Mouse (Mus musculus): ENCODE measurements around the gene Tmem208. TPM values are rescaled to one million over a fixed set of nuclear protein-coding genes. Genes with fewer than 3 reads are reported as not detected.
A peak's percentile ranks its signal among the peaks of the same experiment; 100 is the strongest.

The Tmem208 gene
- 121 TPM in 2 replicates for polyA plus RNA-seq (2015; fragmentation: Nextera tagmentation; extraction: Ambion mirVana)

DNA sequence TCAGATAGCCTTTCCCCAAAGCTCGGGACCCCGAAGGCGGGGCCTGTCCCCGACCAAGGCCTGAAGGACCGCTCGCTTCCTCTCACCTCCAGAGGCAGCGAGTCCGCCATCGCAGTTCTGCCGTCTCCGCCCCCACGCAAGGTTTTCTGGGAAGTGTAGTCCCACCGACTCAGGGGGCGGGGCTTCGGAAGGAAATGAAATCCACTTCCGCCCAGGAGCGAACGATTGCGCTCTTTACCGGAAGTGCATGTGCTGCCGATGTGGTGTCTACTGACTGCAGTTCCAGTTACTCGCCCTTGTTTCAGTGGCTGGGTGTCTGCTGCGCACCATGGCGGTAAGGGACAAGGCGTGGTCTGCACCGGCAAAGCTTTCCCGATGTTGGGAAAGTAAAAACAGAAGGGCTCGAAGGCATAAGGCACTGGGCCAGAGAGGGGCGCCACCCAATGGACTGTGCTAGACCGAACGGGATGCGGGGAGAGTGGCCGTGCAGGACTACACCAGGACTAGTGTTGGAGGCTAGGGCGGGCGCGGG is at the start of gene Tmem208, which contains the start of gene Lrrc29:
TSS of gene Tmem208 (plus strand) at position 214 of the 532 bp plus-strand sequence.
TSS of gene Lrrc29 (minus strand) at position 138 of the 532 bp plus-strand sequence.
- no peaks in the 10 kb centered on the region for H3K9me3 ChIP-seq
- peaks cover 52% of the 10 kb centered on the region for H3K36me3 ChIP-seq
- peak within 1 kb of the TSS; percentile 71 for H3K4me2 ChIP-seq
- H3K27me3 ChIP-seq: no peaks in the 10 kb centered on the region
- H3K4me3 ChIP-seq: peak within 1 kb of the TSS; percentile 84
- H3K4me1 ChIP-seq: peaks cover 19% of the 10 kb centered on the region
- WGBS: under 1% methylated on average over 36 of the region's 36 CpGs
- H3K9ac ChIP-seq: peak within 1 kb of the TSS; percentile 89
- ATAC-seq (ENCODE audit: insufficient number of reproducible peaks, insufficient read depth, low FRiP score, low TSS enrichment, low read depth): peak; percentile 86
- peak within 1 kb of the TSS; percentile 89 for H3K27ac ChIP-seq

DNA sequence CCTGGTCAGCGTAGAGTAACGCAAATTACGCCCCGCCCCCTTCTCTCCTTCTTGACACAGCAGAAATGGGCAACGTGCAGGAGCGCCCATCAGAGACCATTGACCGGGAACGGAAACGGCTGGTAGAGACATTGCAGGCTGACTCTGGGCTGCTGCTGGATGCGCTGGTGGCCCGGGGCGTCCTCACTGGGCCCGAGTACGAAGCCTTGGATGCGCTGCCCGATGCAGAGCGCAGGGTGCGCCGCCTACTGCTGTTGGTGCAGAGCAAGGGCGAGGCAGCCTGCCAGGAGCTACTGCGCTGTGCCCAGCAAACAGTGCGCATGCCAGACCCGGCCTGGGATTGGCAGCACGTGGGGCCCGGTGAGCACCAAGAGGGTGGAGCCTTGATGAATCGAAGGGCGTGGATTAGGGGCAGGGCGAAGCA is 47.2 kb upstream of the Tmem208 start:
- no peaks in the 10 kb centered on the region for H3K9me3 ChIP-seq

DNA sequence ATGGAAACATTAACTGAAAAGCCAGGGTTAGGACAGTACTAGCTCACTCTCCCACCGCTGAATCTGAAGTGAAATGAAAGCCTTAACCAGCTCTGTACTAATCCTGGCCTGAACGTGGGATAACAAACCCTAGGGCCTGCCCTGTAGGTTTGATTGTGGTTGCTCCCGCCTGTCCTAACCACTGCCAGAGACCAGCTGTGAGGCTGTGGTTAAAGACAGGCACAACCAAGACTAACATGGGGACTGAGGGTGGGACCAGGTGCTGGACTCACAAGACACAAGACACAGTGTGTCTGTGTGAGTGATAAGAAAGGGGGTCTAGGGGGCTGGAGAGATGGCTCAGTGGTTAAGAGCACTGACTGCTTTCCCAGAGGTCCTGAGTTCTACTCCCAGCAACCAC is 45.6 kb upstream of the Tmem208 start:
- H3K4me3 ChIP-seq: no peak overlapping the region
- peaks cover 58% of the 10 kb centered on the region for H3K27me3 ChIP-seq
- 57% methylated on average over 3 of the region's 3 CpGs for WGBS
- H3K36me3 ChIP-seq: peaks cover 43% of the 10 kb centered on the region
- ATAC-seq (ENCODE audit: insufficient number of reproducible peaks, insufficient read depth, low FRiP score, low TSS enrichment, low read depth): no peak
- no peak overlapping the region for H3K27ac ChIP-seq
- H3K4me2 ChIP-seq: no peak overlapping the region
- peaks cover 23% of the 10 kb centered on the region for H3K4me1 ChIP-seq
- H3K9ac ChIP-seq: no peak overlapping the region
- no peaks in the 10 kb centered on the region for H3K9me3 ChIP-seq

More for the DNA sequence above, 47.2 kb upstream of the Tmem208 start:
- peak; percentile 62; the same call in 1 of the 2 replicates for ATAC-seq (ENCODE audit: insufficient number of reproducible peaks, insufficient read depth, low FRiP score, low TSS enrichment, low read depth)
- Histone ChIP-seq H3K4me3 (peak overlapping the region; percentile 29), H3K9ac (peak overlapping the region; percentile 52; the same call in 1 of the 2 replicates), H3K27me3 (peaks cover 75% of the 10 kb centered on the region), H3K4me1 (peaks cover 27% of the 10 kb centered on the region), H3K27ac (no peak overlapping the region), H3K4me2 (peak overlapping the region; percentile 58), H3K36me3 (peaks cover 33% of the 10 kb centered on the region)
- WGBS: 3% methylated on average over 28 of the region's 28 CpGs

DNA sequence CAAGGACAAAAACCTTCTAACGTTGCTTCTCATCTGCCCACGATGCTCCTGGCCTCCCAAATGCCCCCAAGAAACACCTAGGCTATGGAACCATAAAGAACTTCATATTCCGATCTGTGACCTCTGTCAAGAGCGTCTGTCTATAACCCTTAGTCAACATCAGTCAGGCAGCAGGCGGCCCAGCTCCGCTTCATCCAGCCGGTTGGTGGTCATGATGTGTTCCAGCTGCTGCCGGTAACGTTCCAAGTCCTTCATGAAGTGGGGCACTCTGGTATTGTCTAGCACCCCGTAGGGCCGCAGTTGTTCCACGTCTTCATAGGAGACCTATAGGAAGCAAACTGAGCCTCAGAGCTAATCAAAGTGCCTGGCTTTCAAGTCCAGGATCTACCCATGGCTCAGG is 44.3 kb upstream of the Tmem208 start:
- Histone ChIP-seq H3K27me3 (peaks cover 46% of the 10 kb centered on the region), H3K9me3 (no peaks in the 10 kb centered on the region), H3K27ac (no peak overlapping the region), H3K36me3 (peaks cover 45% of the 10 kb centered on the region), H3K4me1 (peaks cover 15% of the 10 kb centered on the region), H3K4me2 (no peak overlapping the region), H3K9ac (no peak overlapping the region), H3K4me3 (no peak overlapping the region)
- WGBS: 87% methylated on average over 12 of the region's 12 CpGs
- no peak for ATAC-seq (ENCODE audit: insufficient number of reproducible peaks, insufficient read depth, low FRiP score, low TSS enrichment, low read depth)

DNA sequence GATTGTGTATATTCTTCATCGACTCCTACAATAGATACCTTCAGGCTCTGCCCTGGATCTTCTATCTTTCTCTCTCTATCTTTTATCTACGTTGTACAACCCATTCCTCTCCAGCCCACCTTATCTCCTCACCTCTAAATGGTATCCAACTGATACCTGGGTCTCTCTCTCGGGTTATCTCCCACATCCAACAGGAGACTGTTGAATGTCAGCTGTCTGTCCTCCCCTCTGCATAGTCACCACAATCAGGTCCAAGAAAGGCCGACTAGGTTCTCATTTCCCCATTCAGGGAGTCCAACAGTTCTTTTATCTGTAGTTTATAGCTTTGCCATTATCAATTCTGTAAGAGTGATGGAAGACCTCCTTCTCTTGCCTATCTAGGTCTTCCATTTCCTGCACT is 43.9 kb upstream of the Tmem208 start:
- H3K4me2 ChIP-seq: no peak overlapping the region
- peaks cover 13% of the 10 kb centered on the region for H3K4me1 ChIP-seq
- 93% methylated on average over 4 of the region's 4 CpGs for WGBS
- no peak overlapping the region for H3K9ac ChIP-seq
- H3K27ac ChIP-seq: no peak overlapping the region
- H3K4me3 ChIP-seq: no peak overlapping the region
- peaks cover 45% of the 10 kb centered on the region for H3K36me3 ChIP-seq
- no peak for ATAC-seq (ENCODE audit: insufficient number of reproducible peaks, insufficient read depth, low FRiP score, low TSS enrichment, low read depth)
- peaks cover 42% of the 10 kb centered on the region for H3K27me3 ChIP-seq
- no peaks in the 10 kb centered on the region for H3K9me3 ChIP-seq

DNA sequence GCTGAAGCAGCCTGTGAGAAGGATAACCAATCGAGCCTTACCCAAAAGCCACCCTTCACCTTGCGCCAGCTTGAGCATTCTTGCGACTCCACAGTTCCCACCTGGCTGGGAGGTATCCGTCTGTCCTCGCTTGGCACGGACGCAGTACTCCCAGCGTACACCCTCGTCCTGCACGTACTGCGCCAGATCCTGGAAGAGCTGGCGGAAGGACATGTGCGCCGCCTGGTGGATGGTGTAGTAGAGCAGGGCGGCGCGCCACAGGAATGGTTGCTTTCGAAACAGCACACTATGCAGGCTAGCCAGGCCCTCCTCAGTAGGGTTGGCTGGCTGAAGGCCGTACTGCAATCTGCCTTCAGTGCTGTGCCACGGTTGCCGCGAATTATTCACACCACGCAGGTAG is 43.1 kb upstream of the Tmem208 start:
- Histone ChIP-seq H3K36me3 (peaks cover 45% of the 10 kb centered on the region), H3K4me1 (peaks cover 16% of the 10 kb centered on the region), H3K27ac (no peak overlapping the region), H3K4me2 (no peak overlapping the region), H3K4me3 (no peak overlapping the region), H3K27me3 (peaks cover 33% of the 10 kb centered on the region), H3K9ac (0 out of 2 replicates have a peak overlapping the region, but pooled peaks have one; percentile 6), H3K9me3 (no peaks in the 10 kb centered on the region)
- ATAC-seq (ENCODE audit: insufficient number of reproducible peaks, insufficient read depth, low FRiP score, low TSS enrichment, low read depth): no peak
- WGBS: 26% methylated on average over 23 of the region's 23 CpGs

DNA sequence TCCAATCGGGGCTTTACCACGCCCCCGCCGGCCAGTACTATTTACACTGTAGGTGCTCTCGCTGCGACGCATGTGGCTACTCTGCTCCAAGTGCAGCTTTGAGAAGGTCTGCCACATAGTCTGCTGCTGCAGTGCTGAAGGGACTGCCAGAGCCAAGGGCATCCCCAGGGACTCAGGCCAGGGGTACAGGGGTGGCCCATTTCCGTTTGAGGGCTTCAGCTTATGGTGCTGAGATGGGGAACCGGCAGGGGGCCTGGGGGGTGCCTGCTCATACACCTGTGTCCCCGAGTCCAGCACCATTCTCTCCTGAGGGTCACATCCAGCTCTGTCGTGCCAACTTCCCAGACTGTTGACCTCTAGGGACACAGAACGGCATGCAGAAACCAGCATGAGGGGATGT is 40.6 kb upstream of the Tmem208 start:
- H3K9me3 ChIP-seq: no peaks in the 10 kb centered on the region
- 0 out of 2 replicates have a peak overlapping the region, but pooled peaks have one; percentile 36 for H3K9ac ChIP-seq
- peaks cover 18% of the 10 kb centered on the region for H3K27me3 ChIP-seq
- peaks cover 28% of the 10 kb centered on the region for H3K4me1 ChIP-seq
- ATAC-seq (ENCODE audit: insufficient number of reproducible peaks, insufficient read depth, low FRiP score, low TSS enrichment, low read depth): no peak
- H3K4me2 ChIP-seq: no peak overlapping the region
- WGBS: 43% methylated on average over 12 of the region's 12 CpGs
- H3K4me3 ChIP-seq: no peak overlapping the region
- H3K27ac ChIP-seq: no peak overlapping the region
- H3K36me3 ChIP-seq: peaks cover 39% of the 10 kb centered on the region

DNA sequence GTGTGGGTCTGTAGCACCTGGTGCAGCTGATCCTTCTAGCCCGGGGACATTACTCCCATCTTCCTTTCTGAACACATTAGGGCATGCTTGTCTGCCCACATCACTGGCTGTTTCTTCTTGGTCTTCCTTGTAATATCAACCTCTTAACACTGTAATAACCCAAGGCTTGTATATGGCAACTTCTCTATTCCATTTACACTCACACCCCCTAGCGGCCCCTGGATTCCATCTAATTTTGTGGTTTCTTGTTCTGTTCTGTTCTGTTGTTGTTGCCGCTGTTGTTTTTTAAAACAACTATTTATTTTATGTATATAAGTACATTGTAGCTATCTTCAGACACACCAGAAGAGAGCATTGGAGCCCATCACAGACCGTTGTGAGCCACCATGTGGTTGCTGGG is 39.2 kb upstream of the Tmem208 start:
- Histone ChIP-seq H3K4me1 (peaks cover 31% of the 10 kb centered on the region), H3K9ac (no peak overlapping the region), H3K4me3 (no peak overlapping the region), H3K9me3 (no peaks in the 10 kb centered on the region), H3K36me3 (peaks cover 30% of the 10 kb centered on the region), H3K27me3 (peaks cover 13% of the 10 kb centered on the region), H3K4me2 (no peak overlapping the region), H3K27ac (no peak overlapping the region)
- no peak for ATAC-seq (ENCODE audit: insufficient number of reproducible peaks, insufficient read depth, low FRiP score, low TSS enrichment, low read depth)
- WGBS: 86% methylated on average over 4 of the region's 4 CpGs

DNA sequence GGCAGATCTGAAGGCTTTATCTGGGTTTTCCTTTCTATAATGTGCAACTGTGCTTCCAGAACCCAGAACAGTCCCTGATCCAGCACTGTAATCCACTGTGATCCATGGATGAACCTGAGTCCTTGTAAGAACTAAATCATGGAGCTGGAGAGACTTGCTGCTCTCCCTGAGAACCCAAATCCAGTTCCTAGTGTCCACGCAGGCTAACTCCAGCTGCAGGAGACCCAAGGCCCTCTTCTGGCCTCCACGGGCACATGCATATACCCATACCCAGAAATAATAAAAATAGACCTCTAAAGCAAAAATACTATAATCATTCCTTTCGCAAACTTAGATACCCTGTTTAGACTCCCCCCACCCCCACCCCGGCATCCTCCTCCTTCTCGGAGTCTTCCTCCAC is 37.9 kb upstream of the Tmem208 start:
- H3K27ac ChIP-seq: no peak overlapping the region
- H3K4me3 ChIP-seq: peak overlapping the region; percentile 56
- no peaks in the 10 kb centered on the region for H3K9me3 ChIP-seq
- WGBS: 86% methylated on average over 5 of the region's 5 CpGs
- H3K4me2 ChIP-seq: peak overlapping the region; percentile 84
- peaks cover 31% of the 10 kb centered on the region for H3K4me1 ChIP-seq
- no peak for ATAC-seq (ENCODE audit: insufficient number of reproducible peaks, insufficient read depth, low FRiP score, low TSS enrichment, low read depth)
- H3K36me3 ChIP-seq: peaks cover 17% of the 10 kb centered on the region
- peaks cover 24% of the 10 kb centered on the region for H3K27me3 ChIP-seq
- peak overlapping the region; percentile 75; the same call in 1 of the 2 replicates for H3K9ac ChIP-seq

DNA sequence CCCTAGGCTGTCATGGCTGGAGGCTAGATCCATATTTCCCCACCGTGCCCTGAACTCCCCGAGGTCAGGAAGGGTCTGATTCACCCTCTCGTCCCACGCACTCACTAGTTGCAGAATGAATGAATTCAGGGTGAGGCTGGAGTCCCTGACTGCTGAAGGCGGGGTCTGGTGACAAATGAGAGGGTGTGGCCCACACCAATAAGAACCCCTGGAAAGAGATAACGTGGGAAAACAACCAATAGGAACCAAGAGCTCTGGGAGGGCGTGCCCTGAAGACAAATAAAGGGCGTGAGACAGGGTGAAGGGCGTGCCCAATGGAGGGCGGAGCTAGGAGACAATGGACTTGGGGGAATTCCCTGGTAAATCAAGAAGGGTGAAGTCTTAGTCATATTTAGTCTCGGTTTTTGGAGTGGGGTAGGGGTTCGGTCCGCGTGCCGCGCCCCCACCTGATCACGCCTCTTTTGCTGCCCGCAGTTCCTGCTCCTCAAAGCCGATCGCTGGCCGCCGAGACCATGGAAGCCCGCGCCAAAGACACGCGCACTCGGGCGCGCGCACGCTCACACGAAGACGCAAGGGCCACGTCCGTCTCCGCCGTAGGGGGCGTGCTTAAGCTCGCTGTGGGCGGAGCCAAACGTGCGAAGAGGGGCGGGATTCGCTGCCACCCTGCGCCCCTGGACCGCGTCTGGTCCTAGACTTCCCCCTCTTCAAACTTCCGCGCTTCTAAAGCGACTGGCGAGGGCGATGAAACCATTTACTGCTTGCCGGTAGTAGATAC is 37.0 kb upstream of the Tmem208 start:
- under 1% methylated on average over 53 of the region's 53 CpGs for WGBS
- Histone ChIP-seq H3K27me3 (peaks cover 29% of the 10 kb centered on the region), H3K9me3 (no peaks in the 10 kb centered on the region), H3K9ac (peak overlapping the region; percentile 75), H3K36me3 (peaks cover 12% of the 10 kb centered on the region), H3K27ac (peak overlapping the region; percentile 83), H3K4me3 (peak overlapping the region; percentile 56), H3K4me1 (peaks cover 31% of the 10 kb centered on the region), H3K4me2 (peak overlapping the region; percentile 84)
- peak; percentile 90 for ATAC-seq (ENCODE audit: insufficient number of reproducible peaks, insufficient read depth, low FRiP score, low TSS enrichment, low read depth)

DNA sequence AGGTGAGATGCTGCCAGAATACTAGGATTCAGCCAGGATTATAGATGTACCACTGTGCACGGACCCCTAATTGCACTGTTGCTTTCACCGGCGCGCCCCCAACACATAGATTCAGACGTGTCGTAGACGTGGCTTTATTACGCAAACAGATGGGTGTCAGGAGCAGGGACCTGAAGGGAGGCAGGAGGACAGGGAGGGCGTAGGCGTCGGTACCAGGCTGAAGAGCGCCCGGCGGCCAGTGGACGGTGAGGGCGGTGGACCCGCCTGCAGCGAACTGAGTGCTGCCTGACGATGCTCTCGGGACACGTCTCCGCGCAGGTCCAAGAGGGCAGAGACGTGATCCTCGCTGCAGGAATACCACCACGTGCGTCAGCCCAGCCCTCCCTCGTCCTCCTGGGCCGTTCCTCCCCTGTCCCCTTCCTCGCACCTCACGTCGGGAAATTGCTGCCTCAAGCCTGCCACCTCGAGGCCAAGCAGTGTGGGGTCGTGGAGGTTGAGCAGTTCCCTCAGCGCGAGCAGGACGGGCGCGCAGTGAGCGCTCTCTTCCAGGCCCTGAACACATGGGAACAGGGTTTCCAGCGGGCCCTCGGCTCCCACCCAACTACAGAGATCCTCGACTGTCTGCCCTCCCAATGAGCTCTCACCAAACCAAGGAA is 36.2 kb upstream of the Tmem208 start, which contains the start of gene 4931428F04Rik:
TSS of gene 4931428F04Rik (minus strand) at position 60 of the 656 bp plus-strand sequence.
- 1% methylated on average over 41 of the region's 43 CpGs for WGBS
- H3K27me3 ChIP-seq: peaks cover 29% of the 10 kb centered on the region
- H3K9me3 ChIP-seq: no peaks in the 10 kb centered on the region
- peaks cover 7% of the 10 kb centered on the region for H3K36me3 ChIP-seq
- peak within 1 kb of the TSS; percentile 83 for H3K27ac ChIP-seq
- H3K9ac ChIP-seq: peak within 1 kb of the TSS; percentile 75
- peak within 1 kb of the TSS; percentile 84 for H3K4me2 ChIP-seq
- H3K4me3 ChIP-seq: peak within 1 kb of the TSS; percentile 56
- peaks cover 31% of the 10 kb centered on the region for H3K4me1 ChIP-seq
- ATAC-seq (ENCODE audit: insufficient number of reproducible peaks, insufficient read depth, low FRiP score, low TSS enrichment, low read depth): no peak; the same call in 1 of the 2 replicates
